Mouse (Mus musculus) ES-Bruce4 (cell line): Measurements from ENCODE around the gene Pak3.

ENCODE experiments used
- CTCF ChIP-seq: IDR thresholded peaks from one replicate; pipeline ENCODE4 v1.8.1; 2011; ENCODE audit warnings: low read depth, low read length
- EP300 ChIP-seq: IDR thresholded peaks from 2 replicates; pipeline ENCODE4 v1.6.1; 2011; ENCODE audit warnings: low read depth, low read length; ENCODE audit not compliant: insufficient read depth
- POLR2A ChIP-seq: IDR thresholded peaks from one replicate; pipeline ENCODE4 v1.8.1; 2011; ENCODE audit warnings: low read length; ENCODE audit not compliant: insufficient read depth

GRCm38 (mm10) chrX:143533574-143533973 lies 15.2 kb downstream of the Pak3 start:
- no peak for TF ChIP-seq POLR2A
- no peak for TF ChIP-seq CTCF
- TF ChIP-seq EP300, result no peak
